Mouse (Mus musculus) layer of hippocampus, adult 8-10 months (tissue): ENCODE measurements around the gene Mrpl58. TPM values are rescaled to one million over a fixed set of nuclear protein-coding genes. Genes with fewer than 3 reads are reported as not detected.
A peak's percentile ranks its signal among the peaks of the same experiment; 100 is the strongest.
"Not testable (repeated sequence)": the region's sequence is repeated elsewhere in the genome, so short reads cannot be mapped to it uniquely, and the experiment has no call there.

Source experiments
- DNase-seq, 2 experiments: peaks; one replicate each; pipeline ENCODE4 v3.0.0; 2022; ENCODE audit warnings: low spot score in 2 of 2
- total RNA-seq, 4 experiments: library from RNA; stranded (reverse); gene quantifications; 2 replicates each; pipeline ENCODE4 v1.2.4; 2022

Gene Mrpl58
- total RNA-seq, 4 experiments from 2014 or later: 100 to 115 (median 105) TPM

GRCm38 (mm10) chr11:115381743-115382539 lies 21.6 kb upstream of the Mrpl58 start, which contains the start of gene Cdr2l:
Gene Cdr2l, plus strand, starts transcription at chr11:115381916.
- DNase-seq: peak; percentile 85

GRCm38 (mm10) chr11:115382891-115383290 lies 20.7 kb upstream of the Mrpl58 start:
- DNase-seq: no peak

GRCm38 (mm10) chr11:115383701-115384474 lies 19.7 kb upstream of the Mrpl58 start:
- peak in 1 of 2 experiments; percentile 51 for DNase-seq

GRCm38 (mm10) chr11:115384587-115384986 lies 19.0 kb upstream of the Mrpl58 start:
- no peak for DNase-seq

- not testable (repeated sequence) for DNase-seq
Measured at GRCm38 (mm10) chr11:115386859-115387258, 16.7 kb upstream of the Mrpl58 start.

- DNase-seq: no peak
Measured at GRCm38 (mm10) chr11:115391358-115391757, 12.2 kb upstream of the Mrpl58 start.

GRCm38 (mm10) chr11:115393721-115394325 lies 9.7 kb upstream of the Mrpl58 start:
- DNase-seq: no peak

- DNase-seq: no peak
Measured at GRCm38 (mm10) chr11:115398085-115398484, 5.5 kb upstream of the Mrpl58 start.

- DNase-seq: no peak
Measured at GRCm38 (mm10) chr11:115400126-115400525, 3.4 kb upstream of the Mrpl58 start.

- DNase-seq: peak in 1 of 2 experiments; percentile 71
Measured at GRCm38 (mm10) chr11:115400630-115401391, 2.7 kb upstream of the Mrpl58 start.

GRCm38 (mm10) chr11:115405723-115406122 lies 2.2 kb downstream of the Mrpl58 start:
- no peak for DNase-seq

- no peak for DNase-seq
Measured at GRCm38 (mm10) chr11:115406858-115407401, 3.4 kb downstream of the Mrpl58 start.

- no peak for DNase-seq
Measured at GRCm38 (mm10) chr11:115408266-115408920, 4.8 kb downstream of the Mrpl58 start.

- DNase-seq: no peak
Measured at GRCm38 (mm10) chr11:115409556-115409955, 6.0 kb downstream of the Mrpl58 start.

- DNase-seq: peak; percentile 94 to 95
Measured at GRCm38 (mm10) chr11:115419531-115420237, 16.1 kb downstream of the Mrpl58 start, which contains the start of the genes Atp5h and Kctd2. Gene Atp5h, minus strand, starts transcription at chr11:115419962. Gene Kctd2, plus strand, starts transcription at chr11:115420128.

- DNase-seq: peak in 1 of 2 experiments; percentile 39
Measured at GRCm38 (mm10) chr11:115420336-115421190, 17.0 kb downstream of the Mrpl58 start.

- DNase-seq: no peak
Measured at GRCm38 (mm10) chr11:115421328-115421727, 17.8 kb downstream of the Mrpl58 start.

- no peak for DNase-seq
Measured at GRCm38 (mm10) chr11:115421972-115422371, 18.4 kb downstream of the Mrpl58 start.
